Mouse (Mus musculus) hindbrain, embryonic 13.5 days (tissue): ENCODE measurements at regions not wholly inside any gene's neighbourhood (a gene's known extent, or its start where the extent isn't known, plus 50 kb on each side); places are given as distances from the start of the nearest gene placed in this dataset.

Source experiments
- ATAC-seq: fragments of 200-750 bp; cut with Nextera tagmentation; 2 replicates; pipeline ENCODE4 v1.8.0; 2017; ENCODE audit warnings: moderate TSS enrichment; ENCODE audit not compliant: low FRiP score
- H3K27ac ChIP-seq: fragments of 300-500 bp; sonication (generic); 2 replicates; pipeline ENCODE4 v1.5.1; 2015; ENCODE audit warnings: inconsistent platforms, mild to moderate bottlenecking, moderate library complexity
- H3K27me3 ChIP-seq: fragments of 300-500 bp; sonication (generic); 2 replicates; pipeline ENCODE4 v1.6.1; 2015; ENCODE audit warnings: mild to moderate bottlenecking, inconsistent platforms
- H3K36me3 ChIP-seq: fragments of 300-500 bp; sonication (generic); 2 replicates; pipeline ENCODE4 v1.6.1; 2015; ENCODE audit warnings: mild to moderate bottlenecking, inconsistent platforms
- H3K4me1 ChIP-seq: fragments of 300-500 bp; sonication (generic); replicated peaks from 2 replicates; pipeline ENCODE4 v1.6.1; 2015; ENCODE audit warnings: inconsistent platforms
- H3K4me2 ChIP-seq: fragments of 300-500 bp; sonication (generic); 2 replicates; pipeline ENCODE4 v1.6.1; 2015; ENCODE audit warnings: inconsistent platforms, mild to moderate bottlenecking, moderate library complexity
- H3K4me3 ChIP-seq: fragments of 300-500 bp; sonication (generic); 2 replicates; pipeline ENCODE4 v1.5.1; 2015; ENCODE audit warnings: mild to moderate bottlenecking, inconsistent platforms
- H3K9ac ChIP-seq: fragments of 300-500 bp; sonication (generic); 2 replicates; pipeline ENCODE4 v1.6.1; 2015; ENCODE audit warnings: mild to moderate bottlenecking, inconsistent platforms
- H3K9me3 ChIP-seq: fragments of 300-500 bp; sonication (generic); 2 replicates; pipeline ENCODE4 v1.6.1; 2016; ENCODE audit warnings: inconsistent platforms
- WGBS: fragments of 180-500 bp; shearing (Covaris S2); methylation state at CpG from one replicate; pipeline ENCODE4 v1.1.7; 2015; 5-methylcytosine and 5-hydroxymethylcytosine counted together

GRCm38 (mm10) chrX:12500601-12501000, 87.0 kb upstream of the Atp6ap2 start:
- Histone ChIP-seq H3K4me1 (no peaks in the 10 kb centered on the region), H3K27me3 (0 out of 2 replicates have a peak, but pooled peaks cover 3% of the 10 kb centered on the region), H3K4me3 (no peak overlapping the region), H3K36me3 (no peaks in the 10 kb centered on the region), H3K27ac (no peak overlapping the region), H3K9me3 (no peaks in the 10 kb centered on the region), H3K9ac (no peak overlapping the region), H3K4me2 (no peak overlapping the region)
- no peak for ATAC-seq
- 95% methylated on average over 3 of the region's 3 CpGs for WGBS

- Histone ChIP-seq H3K4me2 (no peak overlapping the region), H3K4me1 (no peaks in the 10 kb centered on the region), H3K9me3 (no peaks in the 10 kb centered on the region), H3K27ac (no peak overlapping the region), H3K27me3 (0 out of 2 replicates have a peak, but pooled peaks cover 3% of the 10 kb centered on the region), H3K4me3 (no peak overlapping the region), H3K9ac (no peak overlapping the region), H3K36me3 (no peaks in the 10 kb centered on the region)
- 70% methylated on average over 4 of the region's 4 CpGs for WGBS
- ATAC-seq = no peak
Observed at GRCm38 (mm10) chrX:12502364-12502763, 85.2 kb upstream of the Atp6ap2 start.

- H3K9ac ChIP-seq = no peak overlapping the region
Observed at GRCm38 (mm10) chrX:12503581-12503980, 84.0 kb upstream of the Atp6ap2 start.

GRCm38 (mm10) chrX:12511119-12511518, 76.5 kb upstream of the Atp6ap2 start:
- 72% methylated on average over 3 of the region's 3 CpGs for WGBS
- Histone ChIP-seq H3K27ac (no peak overlapping the region), H3K9ac (no peak overlapping the region), H3K4me3 (no peak overlapping the region), H3K4me2 (no peak overlapping the region), H3K27me3 (no peaks in the 10 kb centered on the region), H3K4me1 (no peaks in the 10 kb centered on the region), H3K36me3 (no peaks in the 10 kb centered on the region), H3K9me3 (no peaks in the 10 kb centered on the region)
- ATAC-seq = no peak

More at GRCm38 (mm10) chrX:12503581-12503980, 84.0 kb upstream of the Atp6ap2 start:
- H3K4me1 ChIP-seq = no peaks in the 10 kb centered on the region
- ATAC-seq = no peak
- H3K27ac ChIP-seq = no peak overlapping the region
- no peak overlapping the region for H3K4me2 ChIP-seq
- H3K9me3 ChIP-seq = no peaks in the 10 kb centered on the region
- WGBS = 88% methylated on average over 1 of the region's 1 CpGs
- no peaks in the 10 kb centered on the region for H3K27me3 ChIP-seq
- no peaks in the 10 kb centered on the region for H3K36me3 ChIP-seq
- no peak overlapping the region for H3K4me3 ChIP-seq

- Histone ChIP-seq H3K36me3 (no peaks in the 10 kb centered on the region), H3K4me3 (no peak overlapping the region), H3K4me1 (no peaks in the 10 kb centered on the region), H3K4me2 (no peak overlapping the region), H3K27me3 (no peaks in the 10 kb centered on the region), H3K9me3 (no peaks in the 10 kb centered on the region), H3K9ac (no peak overlapping the region), H3K27ac (no peak overlapping the region)
- 87% methylated on average over 3 of the region's 3 CpGs for WGBS
- ATAC-seq = no peak
Observed at GRCm38 (mm10) chrX:12525044-12525443, 62.6 kb upstream of the Atp6ap2 start.

- WGBS = 68% methylated on average over 6 of the region's 6 CpGs
- Histone ChIP-seq H3K27ac (no peak overlapping the region), H3K9me3 (no peaks in the 10 kb centered on the region), H3K27me3 (no peaks in the 10 kb centered on the region), H3K4me3 (no peak overlapping the region), H3K36me3 (no peaks in the 10 kb centered on the region), H3K4me1 (no peaks in the 10 kb centered on the region), H3K4me2 (no peak overlapping the region), H3K9ac (no peak overlapping the region)
- ATAC-seq = no peak
Observed at GRCm38 (mm10) chrX:12530406-12531311, 56.9 kb upstream of the Atp6ap2 start.
